Mouse (Mus musculus) fat pad, adult 2 months (tissue): ENCODE measurements around the gene Nhs.

Experiments
- DNase-seq: peaks from one replicate; pipeline ENCODE4 v3.0.0-alpha.2; 2011; ENCODE audit warnings: low read depth, low spot score; ENCODE audit errors: extremely low read depth

Nhs gene

DNA sequence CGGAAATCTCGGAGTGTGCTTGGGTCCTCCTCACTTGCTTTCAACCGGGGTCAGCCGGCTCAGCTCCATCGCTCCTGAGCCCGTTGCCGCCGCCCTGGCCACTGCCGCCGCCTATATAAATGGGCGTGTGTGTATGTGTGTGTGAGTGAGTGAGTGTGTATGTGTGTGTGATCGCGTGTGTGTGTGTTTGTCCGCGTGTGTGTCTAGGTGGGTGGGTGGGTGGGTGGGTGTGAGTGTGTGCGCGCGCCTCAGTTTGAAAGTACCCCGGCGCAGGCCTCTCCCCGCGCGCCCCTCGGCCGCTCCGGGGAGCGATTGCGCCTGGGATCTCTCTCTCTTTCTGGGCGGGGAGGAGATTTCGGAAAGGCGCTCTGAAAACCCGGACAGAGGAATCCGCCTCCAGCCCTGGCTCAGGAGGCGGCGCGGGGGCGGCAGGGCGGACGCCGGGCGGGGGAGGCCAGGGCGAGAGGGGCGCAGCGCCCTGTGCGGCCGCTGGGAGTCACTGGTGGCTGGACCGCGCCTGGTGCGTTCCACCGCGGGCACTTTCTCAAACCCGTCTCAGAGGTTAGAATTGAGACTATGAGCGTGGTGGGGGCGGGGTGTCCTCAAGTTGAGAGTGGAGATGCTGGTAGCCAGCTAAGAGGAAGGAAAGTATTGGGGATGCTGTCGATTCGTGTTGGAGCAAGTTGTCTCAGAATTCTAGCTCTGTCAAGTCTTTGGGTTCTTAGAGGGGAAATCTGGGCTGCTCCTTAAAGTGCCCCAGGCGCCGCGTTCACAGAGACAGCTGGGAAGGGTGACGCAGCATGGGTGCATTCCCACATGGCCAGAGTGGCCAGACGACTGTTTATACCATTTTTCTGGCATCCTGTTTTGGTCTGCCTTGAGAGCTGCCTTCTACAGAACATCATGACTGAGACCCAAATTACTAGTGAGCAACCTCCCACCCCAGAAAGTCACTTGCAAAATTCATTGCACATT lies at the start of gene Nhs:
TSS of gene Nhs (minus strand) at position 94 of the 975 bp plus-strand sequence.
- DNase-seq, result no peak

DNA sequence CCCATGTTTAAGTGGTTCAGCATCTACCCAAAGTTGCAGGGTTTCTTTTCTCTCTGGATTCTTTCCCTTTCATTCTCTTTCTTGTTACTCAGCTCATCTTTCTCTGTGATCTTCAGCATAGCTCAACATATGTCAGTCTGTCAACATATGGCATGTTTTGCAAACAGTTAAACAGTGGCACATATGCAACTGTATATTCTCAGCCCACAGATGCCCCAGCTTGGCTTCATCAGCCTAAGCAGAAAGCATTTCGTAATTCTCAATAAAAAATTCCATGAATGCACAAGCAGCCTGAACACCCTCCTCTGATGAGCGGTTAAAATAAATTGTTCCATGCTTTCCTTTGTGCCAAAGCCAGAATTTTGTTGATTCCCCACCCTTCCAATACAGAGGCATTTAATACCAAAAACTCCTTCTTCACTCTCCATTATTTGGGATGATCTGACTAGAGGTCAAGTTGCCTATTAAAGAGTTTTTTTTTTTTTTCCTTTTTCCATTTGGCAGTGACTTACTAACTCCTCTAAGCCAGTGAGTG lies 46.9 kb upstream of the Nhs start:
- DNase-seq, result no peak

DNA sequence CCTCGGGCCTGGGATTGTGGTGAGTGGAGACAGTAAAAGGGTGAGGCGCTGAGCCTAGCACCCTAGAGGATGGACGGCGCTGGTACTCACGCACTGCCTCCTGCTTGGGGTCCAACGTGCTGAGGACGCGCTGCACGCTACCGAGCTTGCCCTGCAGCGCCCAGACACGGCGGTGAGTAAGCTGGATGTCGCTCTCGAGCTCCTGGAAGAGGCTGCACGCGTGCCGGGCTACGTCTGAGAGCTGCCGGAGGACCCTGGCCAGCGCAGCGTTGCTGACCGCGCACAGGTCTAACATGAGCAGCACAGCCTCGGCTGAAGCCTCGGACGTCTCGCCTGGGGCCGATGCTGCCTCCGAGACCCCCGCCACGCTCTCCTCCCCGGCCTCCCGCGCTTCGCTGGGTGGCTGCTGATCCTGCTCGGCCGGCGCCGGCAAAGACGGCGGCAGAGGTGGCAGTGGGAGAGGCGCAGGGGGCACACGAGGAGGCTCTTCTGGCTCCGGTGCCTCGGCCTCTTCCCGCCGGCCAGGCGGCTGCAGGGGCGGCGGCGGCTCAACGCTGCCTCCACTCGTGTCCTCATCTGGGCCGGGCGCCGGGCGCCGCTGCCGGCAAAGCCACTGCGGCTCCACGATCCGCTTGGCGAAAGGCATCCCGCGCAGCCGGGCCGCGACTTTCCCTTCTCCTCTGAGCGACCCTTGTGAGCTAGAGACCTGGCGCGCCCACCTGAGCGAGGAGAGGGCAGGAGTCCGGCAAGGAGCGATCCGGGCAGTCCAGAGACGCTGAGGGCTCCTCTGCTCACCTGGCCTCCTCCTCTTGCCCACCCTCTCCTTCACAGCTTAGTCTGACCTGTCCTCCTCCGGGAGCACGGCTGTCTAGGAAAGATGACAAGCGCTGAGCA lies 540 bp downstream of the Nhs start:
- DNase-seq, result no peak

DNA sequence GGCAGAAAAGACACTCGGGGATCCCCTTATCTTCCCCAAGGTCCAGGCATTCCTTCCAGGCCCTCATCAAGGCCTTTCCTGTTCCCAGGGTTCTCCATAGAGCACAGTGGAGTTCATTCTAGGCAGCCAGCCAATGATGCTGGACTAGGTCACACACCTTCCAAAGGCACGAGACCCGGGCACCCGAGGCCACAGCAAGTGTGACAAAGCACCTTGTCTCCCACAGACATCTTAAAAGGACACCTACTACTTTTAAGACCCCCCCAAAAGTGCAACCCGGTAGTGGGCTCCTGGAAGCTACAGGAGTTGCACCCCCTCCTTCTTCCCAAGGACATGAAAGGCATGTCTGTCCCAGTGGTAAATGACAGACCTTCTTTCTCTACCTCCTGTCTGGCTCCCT lies 1.4 kb downstream of the Nhs start:
- DNase-seq, result no peak

DNA sequence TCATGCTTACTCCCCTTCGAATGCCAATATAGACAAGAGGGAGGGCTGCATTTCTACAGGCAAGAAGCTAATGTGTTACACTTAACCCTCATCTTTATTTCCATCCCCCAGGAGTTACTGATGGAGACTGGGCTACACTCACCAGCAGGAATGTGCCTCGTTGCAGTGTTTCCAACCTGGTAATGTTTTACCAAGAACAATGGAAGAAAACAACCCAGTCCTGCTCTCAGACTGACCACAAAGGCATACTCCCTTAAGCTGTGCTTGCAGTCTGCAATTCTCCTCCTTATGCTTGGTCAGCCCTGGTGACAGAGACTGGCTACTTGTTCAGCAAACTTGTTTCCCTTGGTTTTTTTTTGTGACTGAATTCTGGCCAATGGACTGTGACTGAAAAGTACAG lies 21.7 kb downstream of the Nhs start:
- DNase-seq, result no peak

DNA sequence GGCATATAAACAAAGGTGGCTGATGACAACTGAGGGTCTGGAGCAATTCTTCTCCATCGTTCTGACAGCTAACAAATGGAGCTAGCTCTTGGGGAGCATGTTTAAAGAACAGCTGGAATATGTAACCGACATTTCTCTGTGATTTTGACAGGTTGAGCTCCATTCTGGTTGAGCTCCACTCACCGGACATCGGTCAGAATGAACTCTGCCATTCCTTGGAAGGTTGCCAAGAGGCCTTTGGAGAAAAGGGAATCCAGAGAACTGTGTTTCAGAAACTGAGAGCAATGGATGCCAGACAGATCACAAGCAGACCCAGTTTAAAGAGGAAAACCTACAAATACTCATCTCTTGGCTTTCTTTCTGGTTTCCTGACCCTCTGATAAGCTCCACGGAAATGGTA lies 46.3 kb downstream of the Nhs start:
- DNase-seq, result no peak

DNA sequence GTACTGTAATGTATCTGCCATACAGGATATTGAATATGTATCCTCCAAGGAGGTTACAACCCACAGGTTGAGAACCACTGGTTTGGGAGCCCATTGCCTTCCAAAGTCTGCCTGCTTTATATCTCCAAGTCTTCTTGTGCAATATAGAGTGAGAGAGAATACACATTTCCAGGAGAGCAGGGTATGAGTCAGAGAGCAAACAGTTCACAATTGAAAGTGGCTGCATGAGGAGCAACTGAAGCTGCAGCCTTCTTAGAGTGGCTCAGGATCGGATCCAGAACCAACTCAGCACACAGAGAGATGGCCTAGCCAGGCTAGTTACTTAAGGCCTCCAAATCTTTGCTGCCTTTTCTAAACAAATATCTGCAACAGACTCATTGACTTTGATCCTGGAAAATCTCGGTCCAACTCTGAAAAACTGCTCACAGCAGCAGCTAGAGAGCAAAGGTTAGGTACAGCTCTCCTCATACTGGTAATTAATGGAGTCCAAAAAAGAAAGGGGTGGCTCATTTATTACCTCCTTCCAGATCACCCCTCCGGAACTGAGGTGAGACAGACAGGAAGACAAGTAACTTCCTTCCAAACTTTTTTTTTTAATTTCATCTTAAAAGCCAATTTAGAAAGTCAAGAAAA lies 56.6 kb downstream of the Nhs start:
- no peak for DNase-seq

DNA sequence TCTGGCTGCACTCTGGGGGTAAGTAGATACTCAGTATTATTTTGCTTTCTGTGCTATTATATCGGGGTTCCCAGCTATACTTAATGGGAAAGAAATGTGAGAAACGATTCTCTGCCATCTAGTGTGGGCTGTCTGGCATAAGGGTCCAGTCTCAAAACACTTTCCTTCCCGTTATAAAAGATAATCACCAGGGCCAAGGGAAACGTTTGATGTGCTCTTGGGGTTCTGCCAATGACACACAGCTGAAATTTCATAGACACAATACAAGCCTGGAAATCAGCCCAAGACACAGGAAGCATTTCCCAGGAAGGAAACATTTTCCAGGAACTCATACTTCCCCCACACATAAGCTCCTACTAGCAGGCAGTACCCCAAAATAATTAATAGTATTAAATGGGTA lies 61.2 kb downstream of the Nhs start:
- DNase-seq, result no peak

DNA sequence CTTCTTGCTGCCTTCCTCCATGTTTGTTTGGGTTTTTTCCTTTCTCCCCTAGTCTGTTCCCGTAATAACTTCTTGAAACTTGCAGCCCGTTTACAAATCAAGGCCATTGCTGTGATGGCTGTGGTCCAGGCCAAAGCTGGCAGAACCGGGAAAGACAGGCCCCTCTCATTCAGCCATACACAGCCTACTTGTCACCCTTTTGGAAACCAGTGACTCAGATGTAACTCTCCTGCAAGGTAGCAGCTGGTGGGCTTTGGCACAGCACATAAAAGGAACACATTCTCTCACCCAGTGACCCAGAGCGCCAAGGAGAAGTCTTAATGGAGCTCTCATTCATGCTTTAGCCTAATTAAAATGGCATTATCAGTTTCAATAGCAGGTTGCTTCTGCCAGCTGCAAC lies 72.2 kb downstream of the Nhs start:
- DNase-seq, result no peak

DNA sequence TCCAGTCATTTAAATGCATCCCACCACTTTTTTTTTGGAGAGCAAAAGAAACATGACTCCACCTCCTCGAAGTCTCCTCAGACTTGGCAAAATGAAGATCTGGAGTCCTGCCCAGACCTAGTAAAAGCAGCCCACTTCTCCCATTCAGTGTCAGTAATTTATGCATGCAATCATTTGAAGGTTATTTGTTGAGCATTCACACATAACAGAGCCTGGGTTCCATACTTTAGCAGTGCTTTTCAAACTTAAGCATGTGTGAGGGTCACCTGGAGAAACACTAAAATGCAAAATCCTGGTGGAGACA lies 73.7 kb downstream of the Nhs start:
- DNase-seq, result no peak

DNA sequence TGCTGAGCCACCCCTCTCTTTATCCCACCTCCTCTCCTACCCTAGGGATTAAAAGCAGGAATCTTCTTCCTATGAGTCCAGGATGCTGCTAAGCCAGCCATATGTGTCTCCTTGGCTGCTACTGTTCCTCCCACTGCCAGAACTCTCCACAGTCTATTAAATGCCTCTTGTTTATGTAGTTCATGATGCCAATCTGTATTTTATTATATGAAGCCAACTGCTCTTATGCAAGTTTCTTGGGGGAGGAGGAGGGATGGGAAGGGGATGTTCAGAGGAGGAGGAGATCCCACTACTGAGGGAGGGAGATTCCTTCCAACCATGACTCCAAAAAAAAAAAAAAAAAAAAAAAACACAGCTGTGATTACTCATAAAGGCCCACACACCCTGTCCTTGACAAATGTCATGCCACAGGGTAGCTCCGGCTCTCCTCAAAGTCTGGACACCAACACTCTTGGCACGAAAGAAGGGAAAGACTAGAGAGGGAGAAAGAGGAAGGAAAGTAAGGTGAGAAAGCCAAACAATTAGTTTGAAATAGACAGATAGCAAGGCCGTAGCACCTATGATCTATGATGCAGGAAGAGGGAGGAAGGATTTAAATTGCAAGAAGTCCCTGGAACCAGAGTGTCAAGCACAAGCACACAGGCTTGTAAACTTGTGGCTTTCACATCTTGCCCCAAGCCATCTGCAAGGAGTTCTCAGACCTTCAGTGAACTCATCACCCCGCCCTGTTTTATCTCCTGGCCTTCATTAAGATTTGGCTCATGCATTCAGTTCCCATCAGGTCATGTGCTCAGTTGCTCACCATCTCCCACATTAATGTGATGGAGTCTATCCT lies 74.3 kb downstream of the Nhs start:
- no peak for DNase-seq

DNA sequence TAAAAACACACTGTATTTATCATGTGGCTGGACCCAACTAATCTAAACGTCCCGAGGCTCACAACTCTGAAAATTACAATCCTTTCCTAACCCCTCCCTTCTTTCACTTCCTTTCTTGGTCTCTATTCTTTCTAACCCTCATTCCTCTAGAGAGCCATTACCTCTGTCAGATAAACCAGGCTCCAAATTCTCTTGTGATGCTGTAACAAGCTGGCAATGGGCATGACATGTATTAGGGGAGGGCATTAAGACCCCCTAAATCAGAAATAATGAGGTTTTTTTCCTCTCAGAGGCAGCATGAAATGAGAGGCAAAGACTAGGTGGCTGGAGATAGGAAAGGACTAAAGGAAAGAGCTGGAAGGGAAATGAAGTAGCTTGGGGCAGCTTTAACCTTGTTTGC lies 96.4 kb downstream of the Nhs start:
- no peak for DNase-seq

DNA sequence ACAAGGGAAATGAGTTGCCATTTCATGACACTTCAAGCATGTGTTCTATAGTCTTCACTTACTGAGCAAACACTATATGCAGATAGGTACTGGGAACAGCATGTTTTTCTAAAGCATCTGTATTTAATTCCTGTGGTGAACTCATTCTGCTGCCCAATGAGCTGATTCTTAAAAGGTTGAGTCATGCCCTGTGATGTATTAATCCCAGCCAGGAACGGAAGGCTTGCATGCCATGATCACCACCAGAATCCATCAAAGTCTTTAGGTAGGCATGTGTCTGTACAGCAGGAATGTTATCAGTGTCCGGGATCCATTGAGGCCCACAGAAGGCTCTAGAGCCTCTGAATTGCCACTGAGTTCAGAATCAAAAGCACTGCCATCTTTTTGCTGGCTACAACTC lies 103.9 kb downstream of the Nhs start:
- DNase-seq, result no peak

DNA sequence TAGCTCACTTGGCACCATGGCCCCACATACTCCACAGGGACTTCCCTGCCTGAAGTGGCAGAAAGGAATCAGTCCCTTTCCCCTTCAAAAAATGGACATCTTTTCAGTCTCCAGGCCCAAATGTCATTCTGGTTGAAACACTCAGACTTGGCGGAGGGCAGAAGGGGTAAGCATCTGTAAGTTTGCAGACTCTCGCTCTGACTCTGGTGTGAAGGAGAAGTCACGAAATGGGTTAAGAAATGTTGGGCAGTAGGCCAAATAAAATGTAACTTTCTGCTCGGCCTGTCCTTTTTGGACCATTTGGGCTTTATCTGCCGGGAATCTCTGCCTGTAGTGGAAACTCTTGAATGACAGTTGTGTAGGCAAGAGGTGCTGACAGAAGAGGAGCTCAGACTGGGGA lies 106.0 kb downstream of the Nhs start:
- no peak for DNase-seq

DNA sequence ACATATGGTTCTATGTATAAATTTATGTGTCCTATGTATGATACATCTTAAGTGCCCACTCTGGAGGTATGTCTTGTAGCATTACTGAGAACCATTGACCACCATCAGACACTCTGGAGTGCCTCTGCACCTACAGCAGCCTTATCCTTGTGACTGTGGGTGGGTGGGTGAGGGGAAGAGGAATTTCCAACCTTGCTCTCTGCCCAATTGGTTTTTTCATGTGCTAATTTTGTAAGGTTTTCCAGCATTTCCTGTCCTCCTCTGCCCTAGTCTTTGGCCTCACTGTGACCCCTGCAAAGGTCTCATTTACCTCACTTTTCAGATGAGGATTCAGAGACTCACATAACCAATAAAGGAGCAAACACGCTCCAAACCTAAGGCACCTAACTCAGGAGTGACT lies 107.0 kb downstream of the Nhs start:
- DNase-seq, result no peak

DNA sequence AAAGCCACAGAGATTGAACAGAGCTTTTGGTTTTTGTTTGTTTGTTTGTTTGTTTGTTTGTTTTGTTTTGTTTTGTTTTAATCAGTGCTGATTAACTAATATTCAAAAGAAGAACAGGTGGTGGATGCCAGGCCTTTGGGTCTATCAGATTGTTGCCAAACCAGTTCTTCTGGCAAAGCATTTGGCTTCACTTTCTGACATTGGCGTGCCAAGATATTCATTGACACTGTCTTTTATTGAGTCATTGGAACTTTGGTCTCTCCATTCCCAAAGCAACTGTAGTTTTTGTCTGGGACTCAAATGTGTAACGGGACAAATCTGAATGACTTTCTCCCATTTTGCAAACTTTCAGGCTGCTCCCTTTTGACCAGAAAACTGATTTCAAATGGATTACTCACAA lies 109.9 kb downstream of the Nhs start:
- DNase-seq, result no peak

DNA sequence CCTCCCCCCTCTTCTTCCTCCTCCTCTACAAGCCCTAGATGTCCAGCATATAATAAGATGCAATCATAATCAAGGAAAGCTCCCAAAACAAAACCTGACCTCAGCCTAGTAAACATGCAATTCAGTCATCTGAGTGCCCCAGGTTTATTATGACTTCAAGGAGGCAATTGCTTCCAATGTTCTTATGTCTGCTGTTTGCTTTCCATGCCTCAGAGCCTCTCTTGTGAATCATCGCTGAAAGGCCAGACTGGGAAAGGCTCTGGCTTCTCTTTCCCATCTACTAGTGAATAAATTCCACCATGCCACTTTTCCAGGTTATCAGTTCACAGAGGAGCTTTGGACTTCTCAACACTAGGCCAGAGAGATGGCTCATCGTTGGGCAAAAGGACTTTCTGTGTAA lies 114.0 kb downstream of the Nhs start:
- DNase-seq, result no peak

DNA sequence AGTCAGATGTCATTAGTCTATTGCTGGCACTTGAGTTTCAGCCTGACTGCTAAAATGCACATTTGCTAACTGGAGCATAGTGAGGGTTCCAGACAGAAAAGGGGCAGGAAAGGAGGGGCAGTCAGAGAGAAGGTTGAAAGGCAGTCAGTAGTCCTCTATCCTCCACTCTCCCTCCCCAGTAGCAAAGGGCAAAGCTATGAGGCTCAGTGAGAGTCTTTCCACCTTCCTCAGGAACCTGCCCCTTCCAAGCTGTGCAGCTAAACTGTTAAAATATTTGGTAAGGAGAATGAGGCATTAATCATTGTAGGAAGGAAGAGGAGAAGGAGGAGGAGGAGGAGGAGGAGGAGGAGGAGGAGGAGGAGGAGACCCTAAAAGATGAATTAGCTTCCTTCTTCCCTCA lies 115.4 kb downstream of the Nhs start:
- DNase-seq, result no peak

DNA sequence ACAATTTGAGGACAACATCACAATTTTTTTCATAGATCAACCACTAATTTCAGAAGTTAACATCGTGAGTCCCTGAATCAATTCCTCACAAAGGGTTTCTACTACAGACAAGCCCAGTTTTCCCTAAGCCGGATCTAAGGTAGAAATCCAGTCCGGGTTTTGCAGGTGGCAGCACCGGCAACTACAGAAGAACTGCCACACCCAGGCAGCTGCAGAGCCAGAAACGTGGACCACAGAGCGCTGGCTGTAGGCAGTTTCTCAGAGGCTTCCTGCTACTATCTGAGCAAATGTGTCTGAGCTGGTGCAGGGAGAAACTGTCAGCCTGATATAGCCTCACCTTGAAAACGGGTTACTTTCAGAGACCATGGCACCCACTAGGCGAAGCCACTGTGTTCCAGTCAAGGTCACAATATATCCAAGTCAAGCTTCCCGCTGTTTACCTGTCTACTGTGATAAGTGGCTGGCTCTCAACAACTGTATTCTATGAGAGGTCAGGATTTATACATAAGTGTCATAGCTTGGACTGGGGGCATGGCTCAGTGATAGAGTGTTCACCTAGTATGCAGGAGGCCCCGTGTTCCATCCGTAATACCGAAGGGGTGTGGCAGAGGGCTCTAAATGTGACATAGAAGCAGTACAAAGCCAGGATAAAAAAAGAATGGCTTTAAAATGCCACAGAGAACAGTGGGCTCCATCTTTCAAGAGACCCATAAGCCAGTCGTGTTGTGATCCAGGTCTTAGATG lies 134.1 kb downstream of the Nhs start:
- DNase-seq, result no peak

DNA sequence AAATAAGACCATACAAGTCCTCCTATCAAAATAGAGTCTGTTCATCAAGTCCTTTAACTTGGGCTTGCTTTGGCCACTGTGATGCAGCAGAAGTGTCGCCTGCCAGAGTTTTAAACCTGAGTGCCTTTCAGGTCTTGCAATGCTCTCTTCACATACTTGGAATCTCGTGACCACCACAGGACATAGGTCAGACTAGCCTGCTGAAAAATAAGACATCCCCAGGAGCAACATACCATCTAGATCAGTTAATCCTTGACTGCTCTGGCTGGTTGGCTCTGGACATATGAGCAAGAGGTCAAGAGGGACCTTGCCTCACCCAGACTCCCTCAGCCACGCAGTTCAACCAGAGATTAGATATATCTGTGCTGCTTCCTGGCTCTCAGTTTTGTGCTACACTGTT lies 137.8 kb downstream of the Nhs start:
- DNase-seq, result no peak
